Mouse (Mus musculus) testis, adult 2 months (tissue): ENCODE results near the gene Olr1.

Experiments
- CTCF ChIP-seq: fragments of 200-500 bp; IDR thresholded peaks from 2 replicates; pipeline ENCODE4 v1.5.1; 2012; ENCODE audit warnings: low read depth, mild to moderate bottlenecking, inconsistent platforms, low read length, moderate library complexity; ENCODE audit not compliant: control insufficient read depth, insufficient read depth, insufficient replicate concordance
- POLR2A ChIP-seq: fragments of 200-500 bp; IDR thresholded peaks from 2 replicates; pipeline ENCODE4 v1.6.1; 2012; ENCODE audit warnings: low read depth, mild to moderate bottlenecking, inconsistent platforms, low read length, moderate library complexity; ENCODE audit not compliant: control insufficient read depth

DNA sequence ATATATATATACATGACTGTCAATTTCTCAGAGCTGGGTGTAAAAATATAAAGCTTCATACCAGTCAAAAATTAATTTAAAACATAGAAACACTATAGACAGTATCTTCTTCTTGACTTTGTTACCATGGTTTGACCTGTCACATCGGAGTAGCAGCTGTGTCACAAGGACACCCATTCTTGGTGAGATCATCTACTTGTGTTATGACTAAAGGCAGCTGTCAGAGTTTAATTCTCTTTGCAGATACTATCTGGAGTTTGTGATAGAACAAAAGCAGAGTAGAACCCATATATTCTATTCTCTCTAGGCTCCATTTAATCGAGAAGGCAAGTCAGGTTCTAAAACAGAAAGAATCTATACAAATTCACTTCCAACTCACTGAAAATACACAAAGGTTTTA lies 68.9 kb downstream of the Olr1 start:
- no peak for TF ChIP-seq CTCF
- no peak for TF ChIP-seq POLR2A
